Mouse (Mus musculus): ENCODE measurements around the gene a. TPM values are rescaled to one million over a fixed set of nuclear protein-coding genes. Genes with fewer than 3 reads are reported as not detected.
"Not testable (repeated sequence)": the region's sequence is repeated elsewhere in the genome, so short reads cannot be mapped to it uniquely, and the experiment has no call there.

a gene
- polyA plus RNA-seq, 1 experiment from 2014 or later = 0.22 TPM

- Histone ChIP-seq H3K36me3 (no peaks in the 10 kb centered on the region), H3K9me3 (replicated peaks) (no peaks in the 10 kb centered on the region), H3K4me3 (replicated peaks) (no peak overlapping the region), H3K4me1 (replicated peaks) (peaks cover 2% of the 10 kb centered on the region), H3K9ac (no peak overlapping the region), H3K4me2 (no peak overlapping the region), H3K27me3 (0 out of 2 replicates have a peak, but pooled peaks cover 2% of the 10 kb centered on the region), H3K27ac (no peak overlapping the region)
- no peak for ATAC-seq (ENCODE audit: low read depth)
- WGBS (ENCODE audit: insufficient replicate concordance) = 49% methylated on average over 3 of the region's 3 CpGs
- DNase-seq = no peak
Observed at GRCm38 (mm10) chr2:155045075-155045474, 253.9 kb downstream of the a start.

- Histone ChIP-seq H3K36me3 (no peaks in the 10 kb centered on the region), H3K27me3 (0 out of 2 replicates have a peak, but pooled peaks cover 2% of the 10 kb centered on the region), H3K4me3 (replicated peaks) (no peak overlapping the region), H3K27ac (no peak overlapping the region), H3K9me3 (replicated peaks) (no peaks in the 10 kb centered on the region), H3K4me2 (no peak overlapping the region), H3K4me1 (replicated peaks) (peaks cover 15% of the 10 kb centered on the region), H3K9ac (no peak overlapping the region)
- ATAC-seq (ENCODE audit: low read depth) (no peak), DNase-seq (no peak)
- WGBS (ENCODE audit: insufficient replicate concordance) = 69% methylated on average over 2 of the region's 2 CpGs
Observed at GRCm38 (mm10) chr2:155046803-155047202, 255.6 kb downstream of the a start.

DNA sequence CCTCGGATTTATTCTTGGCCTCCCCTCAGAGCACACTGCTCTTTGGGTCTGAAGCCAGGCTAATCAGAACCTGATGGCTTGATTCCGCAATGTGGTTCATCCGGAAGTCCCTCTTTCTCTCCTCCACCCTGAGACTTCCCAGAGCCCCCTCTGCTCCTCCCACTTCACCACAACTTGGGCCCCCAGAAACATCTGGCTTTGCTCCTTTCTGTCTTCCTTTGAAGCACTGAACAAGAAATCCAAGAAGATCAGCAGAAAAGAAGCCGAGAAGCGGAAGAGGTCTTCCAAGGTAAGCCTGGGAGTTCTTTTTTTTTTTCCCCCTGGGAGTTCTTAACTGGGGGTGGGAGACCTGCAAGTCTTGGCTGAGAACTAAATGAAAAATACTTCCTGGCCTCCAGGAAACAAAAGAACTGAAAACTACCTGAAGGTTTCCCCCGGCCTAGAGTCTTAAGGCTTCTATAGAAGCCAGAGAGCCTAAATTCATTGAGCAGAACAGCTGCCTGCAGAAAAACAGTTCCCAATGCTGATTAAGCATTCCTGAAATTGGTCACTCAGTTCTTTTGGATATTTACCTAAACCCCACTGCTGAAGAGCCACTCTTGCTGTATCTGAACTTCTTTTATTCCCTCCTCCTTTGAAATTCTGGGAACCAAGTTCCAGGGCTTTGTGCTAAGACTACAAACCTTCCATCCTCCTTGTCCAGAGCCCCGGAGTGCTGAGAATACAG lies 256.4 kb downstream of the a start:
- 0 out of 2 replicates have a peak, but pooled peaks cover 2% of the 10 kb centered on the region for H3K27me3 ChIP-seq
- no peak overlapping the region for H3K4me3 ChIP-seq (replicated peaks)
- H3K9me3 ChIP-seq (replicated peaks) = no peaks in the 10 kb centered on the region
- no peak overlapping the region for H3K4me2 ChIP-seq
- H3K4me1 ChIP-seq (replicated peaks) = peaks cover 23% of the 10 kb centered on the region
- no peak for ATAC-seq (ENCODE audit: low read depth)
- H3K27ac ChIP-seq = no peak overlapping the region
- no peaks in the 10 kb centered on the region for H3K36me3 ChIP-seq
- H3K9ac ChIP-seq = no peak overlapping the region
- DNase-seq = no peak
- 61% methylated on average over 7 of the region's 7 CpGs for WGBS (ENCODE audit: insufficient replicate concordance)

GRCm38 (mm10) chr2:155050108-155050503 lies 258.9 kb downstream of the a start:
- WGBS (ENCODE audit: insufficient replicate concordance) = 33% methylated on average over 5 of the region's 5 CpGs

DNA sequence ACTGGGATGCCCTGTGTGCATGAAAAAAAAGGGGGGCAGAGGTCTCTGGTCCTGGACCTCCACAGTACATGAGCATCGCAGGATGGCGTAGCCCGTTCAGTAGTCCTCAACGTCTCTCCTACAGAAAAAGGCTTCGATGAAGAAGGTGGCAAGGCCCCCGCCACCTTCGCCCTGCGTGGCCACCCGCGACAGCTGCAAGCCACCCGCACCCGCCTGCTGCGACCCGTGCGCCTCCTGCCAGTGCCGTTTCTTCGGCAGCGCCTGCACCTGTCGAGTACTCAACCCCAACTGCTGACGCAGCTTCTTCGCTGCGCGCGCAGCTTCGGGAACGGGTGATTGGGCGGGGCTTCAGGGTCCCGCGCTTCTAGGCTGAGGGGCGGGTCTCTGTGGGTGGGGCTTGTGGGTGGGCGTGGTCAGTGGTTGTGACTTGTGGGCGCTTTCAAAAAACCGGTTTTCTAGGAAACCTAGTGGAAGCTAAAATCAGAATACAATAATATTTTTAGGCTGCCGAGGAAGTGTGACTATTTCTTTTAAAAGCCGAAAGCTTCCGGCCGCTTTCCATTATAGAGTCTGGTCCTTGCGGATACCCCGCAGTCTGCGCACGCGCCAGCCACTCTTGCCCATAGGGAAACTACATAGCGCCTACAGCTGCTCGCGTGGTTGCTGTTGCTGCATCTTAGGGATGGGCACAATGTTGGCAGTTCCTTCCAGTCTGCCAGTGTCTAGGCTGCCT lies 259.5 kb downstream of the a start:
- Histone ChIP-seq H3K36me3 (no peaks in the 10 kb centered on the region), H3K4me1 (replicated peaks) (peaks cover 27% of the 10 kb centered on the region), H3K27me3 (0 out of 2 replicates have a peak, but pooled peaks cover 2% of the 10 kb centered on the region), H3K27ac (peak overlapping the region; percentile 82), H3K4me3 (replicated peaks) (peak overlapping the region; percentile 67), H3K9me3 (replicated peaks) (no peaks in the 10 kb centered on the region), H3K4me2 (peak overlapping the region; percentile 91), H3K9ac (peak overlapping the region; percentile 86)
- ATAC-seq (ENCODE audit: low read depth) (peak; percentile 92), DNase-seq (peak; percentile 88)
- WGBS (ENCODE audit: insufficient replicate concordance) = 2% methylated on average over 45 of the region's 45 CpGs

More at GRCm38 (mm10) chr2:155050108-155050503, 258.9 kb downstream of the a start:
- peak overlapping the region; percentile 91 for H3K4me2 ChIP-seq
- peak overlapping the region; percentile 86 for H3K9ac ChIP-seq
- peak overlapping the region; percentile 82 for H3K27ac ChIP-seq
- H3K4me1 ChIP-seq (replicated peaks) = peaks cover 26% of the 10 kb centered on the region
- ATAC-seq (ENCODE audit: low read depth) (peak; percentile 16), DNase-seq (no peak)
- H3K27me3 ChIP-seq = 0 out of 2 replicates have a peak, but pooled peaks cover 2% of the 10 kb centered on the region
- H3K36me3 ChIP-seq = no peaks in the 10 kb centered on the region
- no peaks in the 10 kb centered on the region for H3K9me3 ChIP-seq (replicated peaks)
- H3K4me3 ChIP-seq (replicated peaks) = peak overlapping the region; percentile 67

DNA sequence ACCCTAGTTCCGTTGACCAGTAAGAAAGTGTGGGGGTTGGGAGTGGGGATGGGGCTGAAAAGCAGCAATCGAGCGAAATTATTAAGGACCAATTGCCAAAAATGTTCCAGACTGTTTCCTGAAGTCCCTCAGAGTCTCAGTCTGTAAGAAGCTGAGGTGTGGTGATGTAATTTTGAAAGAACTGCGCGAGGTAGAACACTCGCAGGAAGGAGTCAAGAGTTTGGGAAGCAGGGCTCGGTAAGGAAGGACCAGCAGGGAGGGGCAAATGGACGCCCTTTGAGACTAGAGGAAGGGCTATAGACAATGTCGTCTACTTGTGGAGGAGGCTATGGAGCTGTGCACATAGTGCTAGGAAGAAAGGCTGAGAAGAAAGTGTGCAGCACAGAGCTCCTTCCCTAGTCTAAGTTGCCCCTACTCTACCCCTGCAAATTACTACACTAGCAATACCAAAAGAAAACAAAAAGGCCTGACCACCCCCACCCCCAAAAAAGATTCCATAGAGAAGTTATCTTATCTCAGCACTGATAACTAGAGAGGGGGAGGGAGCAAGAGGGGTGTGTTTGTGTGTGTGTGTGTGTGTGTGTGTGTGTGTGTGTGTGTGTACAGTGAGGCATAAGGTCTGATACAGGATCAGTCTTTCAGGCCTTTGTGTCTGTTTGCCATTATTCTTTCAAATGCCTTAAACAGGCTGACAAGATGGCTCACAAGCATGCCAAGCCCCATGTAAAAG lies 260.6 kb downstream of the a start:
- Histone ChIP-seq H3K9ac (peak overlapping the region; percentile 76), H3K36me3 (no peaks in the 10 kb centered on the region), H3K27me3 (0 out of 2 replicates have a peak, but pooled peaks cover 2% of the 10 kb centered on the region), H3K4me1 (replicated peaks) (peaks cover 31% of the 10 kb centered on the region), H3K27ac (peak overlapping the region; percentile 70; the same call in 1 of the 2 replicates), H3K4me3 (replicated peaks) (peak overlapping the region; percentile 67), H3K4me2 (peak overlapping the region; percentile 91), H3K9me3 (replicated peaks) (no peaks in the 10 kb centered on the region)
- ATAC-seq (ENCODE audit: low read depth) = no peak
- WGBS (ENCODE audit: insufficient replicate concordance) = 22% methylated on average over 9 of the region's 9 CpGs
- no peak for DNase-seq

- Histone ChIP-seq H3K27me3 (no peaks in the 10 kb centered on the region), H3K9ac (no peak overlapping the region; the same call in 1 of the 2 replicates), H3K4me3 (replicated peaks) (no peak overlapping the region), H3K4me1 (replicated peaks) (peaks cover 31% of the 10 kb centered on the region), H3K9me3 (replicated peaks) (no peaks in the 10 kb centered on the region), H3K27ac (peak overlapping the region; percentile 40; the same call in 1 of the 2 replicates), H3K4me2 (no peak overlapping the region), H3K36me3 (no peaks in the 10 kb centered on the region)
- 65% methylated on average over 2 of the region's 2 CpGs for WGBS (ENCODE audit: insufficient replicate concordance)
- no peak for ATAC-seq (ENCODE audit: low read depth)
- DNase-seq = no peak
Observed at GRCm38 (mm10) chr2:155052681-155053080, 261.5 kb downstream of the a start.

DNA sequence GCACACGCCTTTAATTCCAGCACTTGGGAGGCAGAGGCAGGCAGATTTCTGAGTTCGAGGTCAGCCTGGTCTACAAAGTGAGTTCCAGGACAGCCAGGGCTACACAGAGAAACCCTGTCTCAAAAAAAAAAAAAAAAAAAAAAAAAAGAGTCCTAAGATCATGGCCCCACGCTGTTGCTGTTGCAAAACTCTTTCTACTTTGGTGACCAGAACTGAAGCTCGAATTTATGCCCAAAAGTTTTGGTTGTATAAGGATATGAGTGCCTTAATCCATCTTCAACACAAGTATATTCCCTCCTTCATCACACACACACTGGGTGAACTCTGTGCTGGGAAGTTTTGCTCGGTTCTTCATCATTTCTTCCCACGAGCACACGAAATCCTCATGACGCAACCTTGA lies 262.3 kb downstream of the a start:
- H3K27me3 ChIP-seq; DNase-seq; H3K9ac ChIP-seq; H3K9me3 ChIP-seq (replicated peaks); H3K4me2 ChIP-seq; H3K36me3 ChIP-seq; H3K27ac ChIP-seq; ATAC-seq (ENCODE audit: low read depth); H3K4me3 ChIP-seq (replicated peaks): not testable (repeated sequence)
- H3K4me1 ChIP-seq (replicated peaks) = peaks cover 31% of the 10 kb centered on the region
- 68% methylated on average over 8 of the region's 8 CpGs for WGBS (ENCODE audit: insufficient replicate concordance)

DNA sequence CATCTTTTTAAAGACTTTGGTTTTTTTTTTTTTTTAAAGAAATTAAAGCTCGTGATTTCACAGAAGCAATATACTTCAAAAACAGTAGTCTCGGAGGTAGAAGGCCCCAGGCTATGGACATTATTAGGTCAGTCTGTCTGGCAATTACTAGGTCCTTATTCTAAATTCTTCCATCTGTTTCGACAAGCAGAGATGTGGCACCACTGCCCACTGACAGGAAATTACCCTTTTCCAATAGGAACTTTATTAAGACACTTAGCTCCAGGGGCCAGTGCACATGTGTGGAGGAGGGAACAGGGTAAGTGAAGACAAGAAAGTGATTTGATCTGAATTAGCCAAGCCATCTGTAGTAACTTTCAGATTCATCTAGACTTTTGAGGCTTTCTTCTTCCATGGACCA lies 263.5 kb downstream of the a start:
- Histone ChIP-seq H3K9me3 (replicated peaks) (no peaks in the 10 kb centered on the region), H3K4me1 (replicated peaks) (peaks cover 31% of the 10 kb centered on the region), H3K4me2 (no peak overlapping the region), H3K36me3 (peaks cover 8% of the 10 kb centered on the region), H3K4me3 (replicated peaks) (no peak overlapping the region), H3K27ac (no peak overlapping the region), H3K9ac (no peak overlapping the region), H3K27me3 (no peaks in the 10 kb centered on the region)
- WGBS (ENCODE audit: insufficient replicate concordance) = 75% methylated on average over 3 of the region's 3 CpGs
- ATAC-seq (ENCODE audit: low read depth) (no peak), DNase-seq (no peak)

- DNase-seq = no peak
- no peak overlapping the region for H3K4me2 ChIP-seq
- ATAC-seq (ENCODE audit: low read depth) = no peak
- peaks cover 23% of the 10 kb centered on the region for H3K4me1 ChIP-seq (replicated peaks)
- peaks cover 15% of the 10 kb centered on the region for H3K36me3 ChIP-seq
- WGBS (ENCODE audit: insufficient replicate concordance) = 55% methylated on average over 5 of the region's 5 CpGs
- no peak overlapping the region for H3K4me3 ChIP-seq (replicated peaks)
- no peaks in the 10 kb centered on the region for H3K27me3 ChIP-seq
- H3K9ac ChIP-seq = no peak overlapping the region
- no peak overlapping the region for H3K27ac ChIP-seq
- H3K9me3 ChIP-seq (replicated peaks) = no peaks in the 10 kb centered on the region
Observed at GRCm38 (mm10) chr2:155056076-155056578, 264.9 kb downstream of the a start.

- no peak overlapping the region for H3K27ac ChIP-seq
- H3K9me3 ChIP-seq (replicated peaks) = no peaks in the 10 kb centered on the region
- DNase-seq = no peak
- 44% methylated on average over 1 of the region's 1 CpGs for WGBS (ENCODE audit: insufficient replicate concordance)
- H3K4me1 ChIP-seq (replicated peaks) = peaks cover 11% of the 10 kb centered on the region
- H3K36me3 ChIP-seq = peaks cover 28% of the 10 kb centered on the region
- H3K4me2 ChIP-seq = no peak overlapping the region
- ATAC-seq (ENCODE audit: low read depth) = no peak
- H3K9ac ChIP-seq = no peak overlapping the region
- no peaks in the 10 kb centered on the region for H3K27me3 ChIP-seq
- H3K4me3 ChIP-seq (replicated peaks) = no peak overlapping the region
Observed at GRCm38 (mm10) chr2:155057361-155057760, 266.2 kb downstream of the a start.

All from liver, embryonic 13.5 days (tissue).